Comparison of ENCODE assay signal across 14 mouse cellular contexts in genomic region chr8:128435749-128436148, GRCm38 (mm10).
"Had no signal": no experiment of that assay in that cellular context is flagged by ENCODE, and none has a peak within 500 bp of the region (broad histone marks: within the 10 kb centered on the region; RNA-seq: fewer than 3 reads in every experiment).

No protein-coding gene starts in this region.

- H3K9ac ChIP-seq: kidney, embryonic 15.5 days; limb, embryonic 13.5 days; liver, embryonic 14.5 days; midbrain, embryonic 12.5 days; neural tube, embryonic 13.5 days; stomach, embryonic 15.5 days had no signal

- DNase-seq: kidney, postnatal 14 days; left cerebral cortex, postnatal 4 days; lung, adult 18-20 months; right cerebral cortex, postnatal 14 days; thymus, adult 2 months; thymus, postnatal 25 days had no signal

- ATAC-seq: midbrain, embryonic 16.5 days had no signal

- H3K27ac ChIP-seq: limb, embryonic 13.5 days; liver, embryonic 14.5 days; midbrain, embryonic 12.5 days had no signal

- H3K9me3 ChIP-seq: kidney, embryonic 15.5 days; limb, embryonic 13.5 days; megakaryocyte, embryonic 14.5 days; midbrain, embryonic 12.5 days; neural tube, embryonic 13.5 days; stomach, embryonic 15.5 days had no signal

- H3K4me3 ChIP-seq: kidney, embryonic 15.5 days; limb, embryonic 13.5 days; megakaryocyte, embryonic 14.5 days; midbrain, embryonic 12.5 days; neural tube, embryonic 13.5 days; stomach, embryonic 15.5 days had no signal

- H3K27me3 ChIP-seq: kidney, embryonic 15.5 days; midbrain, embryonic 12.5 days; neural tube, embryonic 13.5 days; stomach, embryonic 15.5 days had no signal

- H3K4me2 ChIP-seq: kidney, embryonic 15.5 days; limb, embryonic 13.5 days; midbrain, embryonic 12.5 days; neural tube, embryonic 13.5 days; stomach, embryonic 15.5 days had no signal

- H3K4me1 ChIP-seq: kidney, embryonic 15.5 days; megakaryocyte, embryonic 14.5 days; midbrain, embryonic 12.5 days; stomach, embryonic 15.5 days had no signal
